Mouse (Mus musculus) adrenal gland, postnatal 36 days (tissue): Measurements from ENCODE around the gene Mllt6. TPM values are rescaled to one million over a fixed set of nuclear protein-coding genes. Genes with fewer than 3 reads are reported as not detected.
"Not testable (repeated sequence)": the region's sequence is repeated elsewhere in the genome, so short reads cannot be mapped to it uniquely, and the experiment has no call there.

Experiments used
- DNase-seq, 2 experiments: peaks; one replicate each; pipeline ENCODE4 v3.0.0; 2021; ENCODE audit warnings: mixed read lengths in 1 of 2
- microRNA-seq: library from miRNA; unstranded; fragments of <30 nt; microRNA quantifications from one replicate; pipeline ENCODE4 v1.2.0, GENCODE M21; 2021
- total RNA-seq, 2 experiments: library from RNA; stranded (reverse); gene quantifications; 2 replicates each; pipeline ENCODE4 v1.2.3; 2021

The Mllt6 gene
- total RNA-seq, 2 experiments from 2014 or later, result 38.6 to 41.5 TPM

- no peak for DNase-seq
Observed at GRCm38 (mm10) chr11:97716021-97716420, 52.8 kb downstream of the Mllt6 start.

- DNase-seq, result no peak
Observed at GRCm38 (mm10) chr11:97717369-97718280, 54.4 kb downstream of the Mllt6 start.

- no peak for DNase-seq
Observed at GRCm38 (mm10) chr11:97718281-97718860, 55.2 kb downstream of the Mllt6 start.

- DNase-seq, result no peak
Observed at GRCm38 (mm10) chr11:97719041-97719440, 55.8 kb downstream of the Mllt6 start.

GRCm38 (mm10) chr11:97721338-97721737 is 58.1 kb downstream of the Mllt6 start:
- no peak for DNase-seq

- no peak for DNase-seq
Observed at GRCm38 (mm10) chr11:97723709-97724108, 60.5 kb downstream of the Mllt6 start.

- DNase-seq, result peak; percentile 30 to 32
Observed at GRCm38 (mm10) chr11:97728311-97728710, 65.1 kb downstream of the Mllt6 start.

- no peak for DNase-seq
Observed at GRCm38 (mm10) chr11:97728730-97729129, 65.5 kb downstream of the Mllt6 start.

GRCm38 (mm10) chr11:97733689-97734088 is 70.5 kb downstream of the Mllt6 start:
- no peak for DNase-seq

GRCm38 (mm10) chr11:97734810-97735209 is 71.6 kb downstream of the Mllt6 start:
- DNase-seq, result not testable (repeated sequence)

Small RNA genes lying within 50 kb of the gene (microRNA-seq; reads per million reads assigned to microRNA genes)
- gene Gm24158, result not detected
- gene Mir6927, result 0.75 reads per million

Other genes with a start within 250 kb of the Mllt6 start
- gene Arhgap23, start 247.9 kb upstream of the Mllt6 start, total RNA-seq, result 10 to 100 TPM; 28.6 to 37.3 TPM
- under 1 TPM in 1 of 2 experiments, not detected in 1; 0.33 TPM for gene 4933428G20Rik, start 163.1 kb upstream of the Mllt6 start, total RNA-seq
- 10 to 100 TPM in 1 of 2 experiments, 1 to 10 TPM in 1; 6.8 to 14.5 TPM for gene Srcin1, start 87.2 kb upstream of the Mllt6 start, total RNA-seq
- gene Epop, start 33.7 kb upstream of the Mllt6 start, total RNA-seq, result 1 to 10 TPM; 4.9 to 5.8 TPM
- 100 to 1,000 TPM; 187 to 222 TPM for gene Cisd3, start 22.4 kb downstream of the Mllt6 start, total RNA-seq
- 10 to 100 TPM; 25.7 to 28.5 TPM for gene Pcgf2, start 37.1 kb downstream of the Mllt6 start, total RNA-seq
- gene Psmb3, start 40.0 kb downstream of the Mllt6 start, total RNA-seq, result 100 to 1,000 TPM; 227 to 235 TPM
- 10 to 100 TPM; 27.5 to 29.6 TPM for gene Pip4k2b, start 81.3 kb downstream of the Mllt6 start, total RNA-seq
- 10 to 100 TPM; 20.2 to 26.3 TPM for gene Cwc25, start 103.1 kb downstream of the Mllt6 start, total RNA-seq
- not detected for gene 1700001P01Rik, start 112.5 kb downstream of the Mllt6 start, total RNA-seq
- gene Rpl23, start 119.0 kb downstream of the Mllt6 start, total RNA-seq, result 100 to 1,000 TPM; 851 to 921 TPM
- gene Lasp1, start 135.6 kb downstream of the Mllt6 start, total RNA-seq, result 100 to 1,000 TPM; 103 to 128 TPM
- gene B230217C12Rik, start 177.4 kb downstream of the Mllt6 start, total RNA-seq, result 1 to 10 TPM; 2.8 to 3.6 TPM
- gene Fbxo47, start 220.7 kb downstream of the Mllt6 start, total RNA-seq, result 1 to 10 TPM in 1 of 2 experiments, under 1 TPM in 1; 0.63 to 1.6 TPM